Mouse (Mus musculus) kidney, adult 11 months (tissue): ENCODE measurements at regions not wholly inside any gene's neighbourhood (a gene's known extent, or its start where the extent isn't known, plus 50 kb on each side); places are given as distances from the start of the nearest gene placed in this dataset.
"Not testable (repeated sequence)": the region's sequence is repeated elsewhere in the genome, so short reads cannot be mapped to it uniquely, and the experiment has no call there.

Experiments used
- DNase-seq: peaks from one replicate; pipeline ENCODE4 v3.0.0; 2022

GRCm38 (mm10) chr8:78077122-78077521, 136.0 kb upstream of the Ttc29 start:
- peak; percentile 59 for DNase-seq

GRCm38 (mm10) chr8:78081395-78081794, 131.7 kb upstream of the Ttc29 start:
- not testable (repeated sequence) for DNase-seq

- no peak for DNase-seq
Observed at GRCm38 (mm10) chr8:78083012-78083411, 130.1 kb upstream of the Ttc29 start.

GRCm38 (mm10) chr8:78086361-78086760, 126.7 kb upstream of the Ttc29 start:
- no peak for DNase-seq

- no peak for DNase-seq
Observed at GRCm38 (mm10) chr8:78090382-78091122, 122.5 kb upstream of the Ttc29 start.

GRCm38 (mm10) chr8:78096383-78096782, 116.7 kb upstream of the Ttc29 start:
- no peak for DNase-seq

- no peak for DNase-seq
Observed at GRCm38 (mm10) chr8:78098191-78098745, 114.8 kb upstream of the Ttc29 start.

GRCm38 (mm10) chr8:78099091-78099490, 114.0 kb upstream of the Ttc29 start:
- no peak for DNase-seq

- DNase-seq, result no peak
Observed at GRCm38 (mm10) chr8:78107339-78107738, 105.8 kb upstream of the Ttc29 start.

GRCm38 (mm10) chr8:78110003-78110649, 103.0 kb upstream of the Ttc29 start:
- no peak for DNase-seq

- no peak for DNase-seq
Observed at GRCm38 (mm10) chr8:78113105-78113504, 100.0 kb upstream of the Ttc29 start.

GRCm38 (mm10) chr8:78114512-78114911, 98.6 kb upstream of the Ttc29 start:
- no peak for DNase-seq

- no peak for DNase-seq
Observed at GRCm38 (mm10) chr8:78117191-78117590, 95.9 kb upstream of the Ttc29 start.

GRCm38 (mm10) chr8:78118493-78118892, 94.6 kb upstream of the Ttc29 start:
- no peak for DNase-seq

- no peak for DNase-seq
Observed at GRCm38 (mm10) chr8:78119682-78120081, 93.4 kb upstream of the Ttc29 start.

GRCm38 (mm10) chr8:78124248-78124647, 88.8 kb upstream of the Ttc29 start:
- DNase-seq, result no peak

- DNase-seq, result no peak
Observed at GRCm38 (mm10) chr8:78127852-78128251, 85.2 kb upstream of the Ttc29 start.

- DNase-seq, result no peak
Observed at GRCm38 (mm10) chr8:78129061-78129460, 84.0 kb upstream of the Ttc29 start.

GRCm38 (mm10) chr8:78139514-78139913, 73.6 kb upstream of the Ttc29 start:
- DNase-seq, result not testable (repeated sequence)

GRCm38 (mm10) chr8:78147170-78147569, 65.9 kb upstream of the Ttc29 start:
- no peak for DNase-seq

GRCm38 (mm10) chr8:78148006-78148405, 65.1 kb upstream of the Ttc29 start:
- DNase-seq, result no peak

- DNase-seq, result no peak
Observed at GRCm38 (mm10) chr8:78154873-78155272, 58.2 kb upstream of the Ttc29 start.

- no peak for DNase-seq
Observed at GRCm38 (mm10) chr8:78162046-78162445, 51.1 kb upstream of the Ttc29 start.
